Mouse (Mus musculus) MEL (cell line): ENCODE results near the gene Tm4sf5. TPM values are rescaled to one million over a fixed set of nuclear protein-coding genes. Genes with fewer than 3 reads are reported as not detected.
"Not testable (repeated sequence)": the region's sequence is repeated elsewhere in the genome, so short reads cannot be mapped to it uniquely, and the experiment has no call there.

Experiments used
- DNase-seq: peaks from one replicate; pipeline ENCODE4 v3.0.0; 2011; ENCODE audit warnings: low read depth, low spot score
- H3K27ac ChIP-seq: 2 replicates; pipeline ENCODE4 v1.5.1; 2012; ENCODE audit warnings: low read depth, mild to moderate bottlenecking, control low read depth, low read length, moderate library complexity; ENCODE audit not compliant: control insufficient read depth
- H3K27me3 ChIP-seq, 2 experiments: fragments of 150-350 bp in 1 of 2; sonication (generic) in 1 of 2; 2 replicates each; pipeline ENCODE4 v1.6.1; 2012; ENCODE audit warnings: low read length in 2 of 2, mild to moderate bottlenecking in 2 of 2, improper control_type of control experiment in 1 of 2, moderate library complexity in 1 of 2; ENCODE audit not compliant: insufficient read depth in 2 of 2, control insufficient read depth in 1 of 2
- H3K36me3 ChIP-seq, 2 experiments: 2 replicates each; pipeline ENCODE4 v1.6.1; 2012 to 2014; ENCODE audit warnings: low read length in 2 of 2, improper control_type of control experiment in 1 of 2, inconsistent platforms in 1 of 2, mild to moderate bottlenecking in 1 of 2; ENCODE audit not compliant: insufficient read depth in 2 of 2, control insufficient read depth in 1 of 2
- H3K4me1 ChIP-seq, 2 experiments: fragments of 150-350 bp in 1 of 2; sonication (generic) in 1 of 2; 2 replicates each; pipeline ENCODE4 v1.6.1; 2012; ENCODE audit warnings: low read length in 2 of 2, improper control_type of control experiment in 1 of 2, mild to moderate bottlenecking in 1 of 2; ENCODE audit not compliant: insufficient read depth in 2 of 2, control insufficient read depth in 1 of 2
- H3K4me3 ChIP-seq, 2 experiments: fragments of 150-350 bp in 1 of 2; sonication (generic) in 1 of 2; 2 replicates each; pipeline ENCODE4 v1.5.1; 2012; ENCODE audit warnings: low read depth in 2 of 2, low read length in 2 of 2, mild to moderate bottlenecking in 2 of 2, moderate library complexity in 2 of 2, control low read depth in 1 of 2, improper control_type of control experiment in 1 of 2; ENCODE audit not compliant: control insufficient read depth in 1 of 2, insufficient read depth in 1 of 2
- H3K79me2 ChIP-seq: 2 replicates; pipeline ENCODE4 v1.6.1; 2012; ENCODE audit warnings: mild to moderate bottlenecking, low read length, moderate library complexity; ENCODE audit not compliant: control insufficient read depth, poor library complexity, insufficient read depth
- H3K9ac ChIP-seq: 2 replicates; pipeline ENCODE4 v1.6.1; 2012; ENCODE audit warnings: low read depth, mild to moderate bottlenecking, control low read depth, low read length, moderate library complexity; ENCODE audit not compliant: control insufficient read depth, poor library complexity, severe bottlenecking
- H3K9me3 ChIP-seq: fragments of 150-350 bp; sonication (generic); replicated peaks from 2 replicates; pipeline ENCODE4 v1.6.1; 2012; ENCODE audit warnings: mild to moderate bottlenecking, low read length, improper control_type of control experiment, moderate library complexity; ENCODE audit not compliant: insufficient read depth
- CHD1 ChIP-seq: IDR thresholded peaks from 2 replicates; pipeline ENCODE4 v1.6.1; 2012; ENCODE audit warnings: low read depth, mild to moderate bottlenecking, inconsistent platforms, low read length, improper control_type of control experiment
- E2F4 ChIP-seq: IDR thresholded peaks from 2 replicates; pipeline ENCODE4 v1.6.1; 2011; ENCODE audit warnings: low read depth, low read length, improper control_type of control experiment, borderline replicate concordance
- ELF1 ChIP-seq: IDR thresholded peaks from 2 replicates; pipeline ENCODE4 v1.6.1; 2014; ENCODE audit warnings: low read depth, mild to moderate bottlenecking, inconsistent platforms, low read length, improper control_type of control experiment, moderate library complexity
- EP300 ChIP-seq, 2 experiments: IDR thresholded peaks; 2 replicates each; pipeline ENCODE4 v1.6.1; 2011; ENCODE audit warnings: improper control_type of control experiment in 2 of 2, low read length in 2 of 2, low read depth in 1 of 2, mild to moderate bottlenecking in 1 of 2
- GABPA ChIP-seq: IDR thresholded peaks from 2 replicates; pipeline ENCODE4 v1.6.1; 2012; ENCODE audit warnings: low read depth, mild to moderate bottlenecking, inconsistent platforms, low read length, improper control_type of control experiment, moderate library complexity
- HCFC1 ChIP-seq: IDR thresholded peaks from 2 replicates; pipeline ENCODE4 v1.6.1; 2012; ENCODE audit warnings: low read depth, mild to moderate bottlenecking, inconsistent platforms, low read length, improper control_type of control experiment, moderate library complexity
- JUND ChIP-seq: IDR thresholded peaks from 2 replicates; pipeline ENCODE4 v1.6.1; 2011; ENCODE audit warnings: low read depth, mild to moderate bottlenecking, improper control_type of control experiment, low read length
- KAT2A ChIP-seq: conservative IDR thresholded peaks from 2 replicates; pipeline ENCODE4 v1.6.1; 2012; ENCODE audit warnings: low read depth, low read length, improper control_type of control experiment, inconsistent platforms
- MAZ ChIP-seq: IDR thresholded peaks from 2 replicates; pipeline ENCODE4 v1.6.1; 2012; ENCODE audit warnings: low read depth, mild to moderate bottlenecking, inconsistent platforms, low read length, improper control_type of control experiment
- MXI1 ChIP-seq: IDR thresholded peaks from 2 replicates; pipeline ENCODE4 v1.6.1; 2011; ENCODE audit warnings: mild to moderate bottlenecking, low read depth, low read length, improper control_type of control experiment
- MYB ChIP-seq: IDR thresholded peaks from 2 replicates; pipeline ENCODE4 v1.6.1; 2011; ENCODE audit warnings: mild to moderate bottlenecking, low read depth, low read length, improper control_type of control experiment
- NRF1 ChIP-seq: IDR thresholded peaks from 2 replicates; pipeline ENCODE4 v1.6.1; 2014; ENCODE audit warnings: low read depth, mild to moderate bottlenecking, inconsistent platforms, low read length, improper control_type of control experiment, moderate library complexity; ENCODE audit not compliant: poor library complexity, insufficient read depth, severe bottlenecking
- POLR2AphosphoS5 ChIP-seq: IDR thresholded peaks from 2 replicates; pipeline ENCODE4 v1.6.1; 2012; ENCODE audit warnings: low read depth, borderline replicate concordance, mild to moderate bottlenecking, inconsistent platforms, low read length, moderate library complexity, mixed read lengths
- RAD21 ChIP-seq: IDR thresholded peaks from 2 replicates; pipeline ENCODE4 v1.6.1; 2011; ENCODE audit warnings: mild to moderate bottlenecking, low read depth, low read length, improper control_type of control experiment
- SMC3 ChIP-seq: IDR thresholded peaks from 2 replicates; pipeline ENCODE4 v1.6.1; 2011; ENCODE audit warnings: low read depth, low read length, improper control_type of control experiment
- TBP ChIP-seq: IDR thresholded peaks from 2 replicates; pipeline ENCODE4 v1.8.0; 2011; ENCODE audit warnings: low read depth, low read length, improper control_type of control experiment
- UBTF ChIP-seq: IDR thresholded peaks from 2 replicates; pipeline ENCODE4 v1.6.1; 2012; ENCODE audit warnings: low read depth, mild to moderate bottlenecking, inconsistent platforms, low read length, improper control_type of control experiment, moderate library complexity, borderline replicate concordance; ENCODE audit not compliant: insufficient read depth
- USF1 ChIP-seq: IDR thresholded peaks from 2 replicates; pipeline ENCODE4 v1.6.1; 2014; ENCODE audit warnings: low read depth, mild to moderate bottlenecking, inconsistent platforms, low read length, improper control_type of control experiment, moderate library complexity
- ZC3H11A ChIP-seq: IDR thresholded peaks from 2 replicates; pipeline ENCODE4 v1.6.1; 2012; ENCODE audit warnings: low read depth, mild to moderate bottlenecking, inconsistent platforms, low read length, improper control_type of control experiment
- ZKSCAN1 ChIP-seq: IDR thresholded peaks from 2 replicates; pipeline ENCODE4 v1.6.1; 2012; ENCODE audit warnings: low read depth, mild to moderate bottlenecking, inconsistent platforms, low read length, improper control_type of control experiment, moderate library complexity
- ZMIZ1 ChIP-seq: IDR thresholded peaks from 2 replicates; pipeline ENCODE4 v1.6.1; 2012; ENCODE audit warnings: low read depth, mild to moderate bottlenecking, inconsistent platforms, low read length, improper control_type of control experiment, moderate library complexity
- polyA plus RNA-seq, 2 experiments: library from polyadenylated mRNA; stranded (reverse) in 1 of 2; unstranded in 1 of 2; fragments of >175 nt in 1 of 2; fragments of >200 nt in 1 of 2; gene quantifications; 2 replicates each; pipeline versions ENCODE4 v1.2.1 to v1.2.4; 2012; ENCODE audit warnings: low replicate concordance in 2 of 2, low read depth in 1 of 2; ENCODE audit not compliant: insufficient read length in 2 of 2, insufficient read depth in 1 of 2, missing spikeins in 1 of 2
- total RNA-seq: library from RNA; depleted of rRNA; stranded (reverse); fragments of 300-350 nt; gene quantifications from 2 replicates; pipeline ENCODE4 v1.2.3, GENCODE M21; 2012

Gene Tm4sf5
- total and polyA plus RNA-seq, 3 experiments, result 0.21 to 0.27 TPM; not detected in 1

- H3K27ac ChIP-seq, result no peak overlapping the region
- peaks cover 5 to 9% of the 10 kb centered on the region in 2 experiments for H3K27me3 ChIP-seq
- H3K4me1 ChIP-seq, result peaks cover 0 to 11% of the 10 kb centered on the region in 2 experiments; a peak in 3 of 4 replicates
- TF ChIP-seq ZC3H11A (no peak), EP300 (IDR thresholded peaks at IDR 0.05; ENCODE audit: low read depth in 1 of 2, low read length in 2 of 2) (0 out of 4 replicates have a peak, but pooled peaks of 1 of the 2 experiments have one; percentile 15), MXI1 (no peak), ZKSCAN1 (no peak)
- TF ChIP-seq, all 39 proteins: peak for 1
- Histone ChIP-seq H3K36me3 (peaks cover 0 to 9% of the 10 kb centered on the region in 2 experiments; a peak in 2 of 4 replicates), H3K9ac (no peak overlapping the region), H3K4me3 (no peak overlapping the region), H3K79me2 (no peaks in the 10 kb centered on the region), H3K9me3 (no peaks in the 10 kb centered on the region)
- DNase-seq, result no peak
Measured at GRCm38 (mm10) chr11:70472716-70473115, 32.3 kb upstream of the Tm4sf5 start.

GRCm38 (mm10) chr11:70473291-70473690 is 31.8 kb upstream of the Tm4sf5 start:
- H3K36me3 ChIP-seq, DNase-seq, H3K27ac ChIP-seq, H3K27me3 ChIP-seq, H3K9me3 ChIP-seq, H3K4me3 ChIP-seq, H3K79me2 ChIP-seq, H3K9ac ChIP-seq: not testable (repeated sequence)
- peaks cover 0 to 11% of the 10 kb centered on the region in 2 experiments; a peak in 3 of 4 replicates for H3K4me1 ChIP-seq

- peaks cover 0 to 20% of the 10 kb centered on the region in 2 experiments; a peak in 3 of 4 replicates for H3K4me1 ChIP-seq
- no peak overlapping the region for H3K4me3 ChIP-seq
- H3K9ac ChIP-seq, result no peak overlapping the region
- TF ChIP-seq MAZ (no peak), UBTF (no peak), HCFC1 (no peak), USF1 (no peak), RAD21 (no peak), NRF1 (no peak), CHD1 (no peak), ZMIZ1 (no peak), TBP (no peak), E2F4 (no peak), JUND (no peak), KAT2A (no peak), MYB (no peak), EP300 (IDR thresholded peaks at IDR 0.05; ENCODE audit: low read depth in 1 of 2, low read length in 2 of 2) (no peak), ZKSCAN1 (no peak), SMC3 (no peak), ELF1 (no peak), GABPA (no peak), POLR2AphosphoS5 (no peak)
- TF ChIP-seq, all 39 proteins: peak for 0
- Histone ChIP-seq H3K79me2 (no peaks in the 10 kb centered on the region), H3K36me3 (peaks cover 0 to 9% of the 10 kb centered on the region in 2 experiments; a peak in 2 of 4 replicates), H3K27me3 (peaks cover 6 to 9% of the 10 kb centered on the region in 2 experiments), H3K9me3 (no peaks in the 10 kb centered on the region), H3K27ac (no peak overlapping the region)
- DNase-seq, result no peak
Measured at GRCm38 (mm10) chr11:70474872-70475534, 30.0 kb upstream of the Tm4sf5 start.
